8 mouse cellular contexts compared by ENCODE assay signal in genomic region chr17:25751446-25751845, GRCm38 (mm10). TPM values are rescaled to one million over a fixed set of nuclear protein-coding genes. Genes with fewer than 3 reads are reported as not detected.
A peak's percentile ranks its signal among the peaks of the same experiment; 100 is the strongest.
DNase-seq lines count a peak whose midpoint lies in the region; ATAC-seq lines count a peak whose summit lies in the region.

No protein-coding gene starts in this region.

- peak; percentile 46 to 65 for DNase-seq in cerebellum, postnatal 4 days (ENCODE audit: low spot score in 2 of 2)
- no peak for DNase-seq in cerebellum, adult 9-10 months
- DNase-seq in layer of hippocampus, postnatal 10 days (ENCODE audit: low spot score in 2 of 2): peak; percentile 60 to 63
- no peak for DNase-seq in layer of hippocampus, adult 18-20 months (ENCODE audit: low spot score in 2 of 2)
- peak; percentile 90 for DNase-seq in NIH3T3 (ENCODE audit: low read depth)
- no peak for DNase-seq in cerebellum, adult 8-10 months

- 0 out of 2 replicates have a peak overlapping the region, but pooled peaks have one; percentile 19 for H3K9ac ChIP-seq in limb, embryonic 13.5 days

- no peaks in the 10 kb centered on the region for H3K36me3 ChIP-seq in limb, embryonic 13.5 days

- peaks cover 6% of the 10 kb centered on the region; the same call in 1 of the 2 replicates for H3K4me1 ChIP-seq in limb, embryonic 13.5 days

- no peaks in the 10 kb centered on the region for H3K27me3 ChIP-seq in limb, embryonic 13.5 days

- no peak for ATAC-seq in limb, embryonic 13.5 days (ENCODE audit: low FRiP score, low read depth)
- ATAC-seq in frontal cortex, adult (ENCODE audit: low TSS enrichment): no peak

- H3K4me3 ChIP-seq in limb, embryonic 13.5 days: no peak overlapping the region

- H3K4me2 ChIP-seq in limb, embryonic 13.5 days (replicated peaks): no peak overlapping the region

- no peaks in the 10 kb centered on the region for H3K9me3 ChIP-seq in limb, embryonic 13.5 days

- H3K27ac ChIP-seq in limb, embryonic 13.5 days: no peak overlapping the region

- 48% methylated on average over 5 of the region's 5 CpGs for WGBS in limb, embryonic 13.5 days

RNA-seq across cellular contexts. Expression of gene Msln, which starts 2.7 kb away (rescaled TPM):
- 1 to 10 TPM; 1.8 to 2.6 TPM for total RNA-seq in layer of hippocampus, postnatal 10 days (2021)
- 1 to 10 TPM in 1 of 2 experiments, under 1 TPM in 1; 0.46 to 1.2 TPM for total RNA-seq in layer of hippocampus, adult 18-20 months (2021)
- not detected in 2 replicates for polyA plus RNA-seq in limb, embryonic 13.5 days (2015; fragmentation: Nextera tagmentation; extraction: Ambion mirVana)

RNA-seq across cellular contexts. Expression of gene Mslnl, which starts 15.6 kb away (rescaled TPM):
- total RNA-seq in layer of hippocampus, postnatal 10 days (2021): not detected
- total RNA-seq in layer of hippocampus, adult 18-20 months (2021): under 1 TPM in 1 of 2 experiments, not detected in 1; 0.13 TPM
- polyA plus RNA-seq in limb, embryonic 13.5 days (2015; fragmentation: Nextera tagmentation; extraction: Ambion mirVana): not detected in 2 replicates

RNA-seq across cellular contexts. Expression of gene Narfl, which starts 22.1 kb away (rescaled TPM):
- 10 to 100 TPM; 25.7 to 26.9 TPM for total RNA-seq in layer of hippocampus, postnatal 10 days (2021)
- 10 to 100 TPM; 30.6 to 38.5 TPM for total RNA-seq in layer of hippocampus, adult 18-20 months (2021)
- 25.5 and 25.7 TPM in 2 replicates for polyA plus RNA-seq in limb, embryonic 13.5 days (2015; fragmentation: Nextera tagmentation; extraction: Ambion mirVana)

RNA-seq across cellular contexts. Expression of gene Rpusd1, which starts 24.0 kb away (rescaled TPM):
- total RNA-seq in layer of hippocampus, postnatal 10 days (2021): 10 to 100 TPM; 27.0 to 30.0 TPM
- total RNA-seq in layer of hippocampus, adult 18-20 months (2021): 10 to 100 TPM; 63.5 to 64.1 TPM
- polyA plus RNA-seq in limb, embryonic 13.5 days (2015; fragmentation: Nextera tagmentation; extraction: Ambion mirVana): 25.8 and 27.0 TPM in 2 replicates

RNA-seq across cellular contexts. Expression of gene Chtf18, which starts 24.2 kb away (rescaled TPM):
- 1 to 10 TPM; 2.6 to 3.6 TPM for total RNA-seq in layer of hippocampus, postnatal 10 days (2021)
- total RNA-seq in layer of hippocampus, adult 18-20 months (2021): 1 to 10 TPM; 1.5 to 1.8 TPM
- 32.2 and 34.8 TPM in 2 replicates for polyA plus RNA-seq in limb, embryonic 13.5 days (2015; fragmentation: Nextera tagmentation; extraction: Ambion mirVana)

Comparison
In these comparisons a context has a peak if more than half of its experiments do, and no peak if none do; other contexts are left out.
1. DNase-seq: peak in cerebellum, postnatal 4 days (2 of 2), layer of hippocampus, postnatal 10 days (2 of 2) and NIH3T3 (single experiment); none in cerebellum, adult 9-10 months (single experiment), layer of hippocampus, adult 18-20 months (0 of 2) and cerebellum, adult 8-10 months (single experiment).